Mouse (Mus musculus) embryonic facial prominence, embryonic 14.5 days (tissue): ENCODE results near the gene Anpep. TPM values are rescaled to one million over a fixed set of nuclear protein-coding genes. Genes with fewer than 3 reads are reported as not detected.

ENCODE experiments used
- ATAC-seq: fragments of 200-750 bp; cut with Nextera tagmentation; 2 replicates; pipeline ENCODE4 v1.8.0; 2017; ENCODE audit warnings: low read depth, moderate number of reproducible peaks, moderate TSS enrichment
- DNase-seq: peaks from one replicate; pipeline ENCODE4 v3.0.0-alpha.2; 2015; ENCODE audit warnings: low spot score
- H3K27ac ChIP-seq: fragments of 300-500 bp; sonication (generic); replicated peaks from 2 replicates; pipeline ENCODE4 v1.5.1; 2014; ENCODE audit warnings: low read depth, mild to moderate bottlenecking, low read length, moderate library complexity
- H3K27me3 ChIP-seq: fragments of 300-500 bp; sonication (generic); replicated peaks from 2 replicates; pipeline ENCODE4 v1.6.1; 2014; ENCODE audit warnings: low read length; ENCODE audit not compliant: control insufficient read depth, insufficient read depth
- H3K36me3 ChIP-seq: fragments of 300-500 bp; sonication (generic); 2 replicates; pipeline ENCODE4 v1.6.1; 2014; ENCODE audit warnings: low read length, mixed read lengths; ENCODE audit not compliant: control insufficient read depth, insufficient read depth
- H3K4me1 ChIP-seq: fragments of 300-500 bp; sonication (generic); 2 replicates; pipeline ENCODE4 v1.6.1; 2014; ENCODE audit warnings: antibody characterized with exemption, low read length; ENCODE audit not compliant: control insufficient read depth, insufficient read depth
- H3K4me2 ChIP-seq: fragments of 300-500 bp; sonication (generic); 2 replicates; pipeline ENCODE4 v1.6.1; 2014; ENCODE audit warnings: low read depth, mild to moderate bottlenecking, low read length, moderate library complexity, mixed read lengths
- H3K4me3 ChIP-seq: fragments of 300-500 bp; sonication (generic); 2 replicates; pipeline ENCODE4 v1.5.1; 2014; ENCODE audit warnings: low read depth, mild to moderate bottlenecking, low read length
- H3K9ac ChIP-seq: fragments of 300-500 bp; sonication (generic); 2 replicates; pipeline ENCODE4 v1.6.1; 2014; ENCODE audit warnings: low read depth, mild to moderate bottlenecking, low read length, moderate library complexity, mixed read lengths
- H3K9me3 ChIP-seq: fragments of 300-500 bp; sonication (generic); 2 replicates; pipeline ENCODE4 v1.6.1; 2016; ENCODE audit warnings: low read length; ENCODE audit not compliant: control insufficient read depth
- WGBS: fragments of 180-500 bp; shearing (Covaris S2); extraction: QIAGEN DNeasy Blood & Tissue Kit; methylation state at CpG from one replicate; pipeline ENCODE4 v1.1.7; 2014; 5-methylcytosine and 5-hydroxymethylcytosine counted together
- polyA plus RNA-seq: library from polyadenylated mRNA; unstranded; fragments of >200 nt; fragmentation: Nextera tagmentation; extraction: Ambion mirVana; gene quantifications from 2 replicates; pipeline ENCODE4 v1.2.1, GENCODE M21; 2014

Gene Anpep
- polyA plus RNA-seq, 1 experiment from 2014 or later: 30.5 TPM

DNA sequence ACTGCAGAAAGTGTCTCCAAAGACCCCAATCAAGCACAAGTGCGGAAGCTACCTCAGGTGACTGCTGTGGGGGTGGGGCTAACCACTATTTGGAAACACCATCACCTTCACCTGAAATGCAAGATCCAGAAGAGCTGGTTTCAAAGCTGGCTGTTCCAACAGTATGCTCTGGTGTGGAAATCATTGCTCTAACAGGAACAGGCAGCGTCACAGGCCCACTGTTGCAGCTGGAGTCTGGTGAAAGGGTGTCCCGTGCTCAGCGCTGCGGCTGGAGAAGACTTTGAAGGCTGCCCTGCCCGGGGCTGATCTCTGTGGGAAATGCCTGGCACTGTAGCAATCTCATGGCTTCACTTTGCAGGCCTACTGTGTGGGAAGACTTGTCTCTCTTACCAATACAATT is 12.5 kb upstream of the Anpep start:
- DNase-seq: no peak
- H3K4me2 ChIP-seq: no peak overlapping the region
- H3K4me3 ChIP-seq: no peak overlapping the region
- no peaks in the 10 kb centered on the region for H3K27me3 ChIP-seq
- H3K4me1 ChIP-seq: no peaks in the 10 kb centered on the region
- no peak overlapping the region for H3K27ac ChIP-seq
- WGBS: 86% methylated on average over 6 of the region's 6 CpGs
- no peak overlapping the region for H3K9ac ChIP-seq
- no peak for ATAC-seq
- H3K9me3 ChIP-seq: no peaks in the 10 kb centered on the region
- H3K36me3 ChIP-seq: no peaks in the 10 kb centered on the region

DNA sequence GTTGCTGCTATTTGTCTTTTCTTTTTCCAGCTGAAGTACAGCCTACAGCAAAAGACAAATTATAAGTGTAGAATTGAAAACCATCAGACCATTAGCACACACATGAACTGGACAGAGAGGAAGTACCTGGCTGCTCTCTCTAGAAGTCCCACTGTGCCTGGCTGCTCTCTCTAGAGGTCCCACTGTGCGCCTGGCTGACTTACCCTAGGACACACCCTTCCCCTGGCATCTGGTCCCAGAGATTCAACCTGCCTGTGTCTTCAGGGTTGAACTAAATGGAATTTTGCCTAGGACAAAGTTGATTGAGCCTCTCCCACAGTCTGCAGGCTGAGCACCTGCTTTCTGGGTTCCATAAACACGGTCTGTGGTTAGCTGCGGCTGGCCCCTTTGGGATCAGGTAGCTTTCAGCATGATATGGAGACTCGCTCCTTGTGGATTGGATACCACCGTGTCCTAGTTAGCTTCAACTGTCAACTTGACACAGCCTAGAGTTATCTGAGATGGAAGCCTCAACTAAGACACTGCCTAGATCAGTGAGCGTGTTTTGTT is 11.0 kb upstream of the Anpep start:
- H3K9ac ChIP-seq: no peak overlapping the region

DNA sequence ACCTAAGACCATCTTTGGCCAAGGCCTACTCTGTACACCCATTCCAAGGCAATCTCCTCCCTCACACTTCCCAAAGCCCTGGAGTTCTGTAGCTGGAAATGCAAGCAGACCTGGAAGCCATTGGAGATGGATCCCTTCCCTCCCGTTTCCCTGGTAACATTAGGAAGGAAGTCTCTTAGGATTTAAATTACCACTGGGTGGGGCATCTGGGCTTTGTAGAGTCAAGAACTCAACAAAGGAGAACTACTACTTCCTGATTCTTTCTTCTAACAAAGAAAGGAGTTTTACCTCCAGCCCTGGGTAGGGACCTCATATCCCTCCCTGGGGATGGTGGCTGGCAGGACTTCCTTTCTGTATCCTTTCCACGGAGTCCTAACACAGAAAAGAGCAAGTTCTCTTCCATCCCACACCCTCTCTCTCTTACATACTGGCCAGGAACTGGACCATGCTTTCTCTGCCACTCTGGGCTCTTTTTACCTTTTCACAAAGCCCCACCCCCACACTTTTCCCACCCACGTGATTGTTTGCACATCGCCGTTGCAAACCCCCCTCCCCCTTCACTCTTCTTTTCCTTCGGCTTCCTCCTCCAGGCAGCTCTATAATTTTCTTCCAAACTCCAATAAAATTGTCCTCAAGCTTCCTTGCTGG is 8.3 kb upstream of the Anpep start:
- Histone ChIP-seq H3K36me3 (no peaks in the 10 kb centered on the region), H3K27me3 (no peaks in the 10 kb centered on the region), H3K9me3 (no peaks in the 10 kb centered on the region), H3K27ac (no peak overlapping the region), H3K4me2 (no peak overlapping the region), H3K9ac (no peak overlapping the region; the same call in 1 of the 2 replicates), H3K4me3 (no peak overlapping the region), H3K4me1 (no peaks in the 10 kb centered on the region)
- peak; percentile 20; the same call in 1 of the 2 replicates for ATAC-seq
- DNase-seq: peak; percentile 34
- WGBS: 46% methylated on average over 6 of the region's 6 CpGs

More for the DNA sequence above, 11.0 kb upstream of the Anpep start:
- H3K4me1 ChIP-seq: no peaks in the 10 kb centered on the region
- no peak overlapping the region for H3K27ac ChIP-seq
- H3K9me3 ChIP-seq: no peaks in the 10 kb centered on the region
- 71% methylated on average over 6 of the region's 6 CpGs for WGBS
- no peaks in the 10 kb centered on the region for H3K36me3 ChIP-seq
- DNase-seq: no peak
- H3K27me3 ChIP-seq: no peaks in the 10 kb centered on the region
- no peak overlapping the region for H3K4me3 ChIP-seq
- no peak for ATAC-seq
- no peak overlapping the region for H3K4me2 ChIP-seq

DNA sequence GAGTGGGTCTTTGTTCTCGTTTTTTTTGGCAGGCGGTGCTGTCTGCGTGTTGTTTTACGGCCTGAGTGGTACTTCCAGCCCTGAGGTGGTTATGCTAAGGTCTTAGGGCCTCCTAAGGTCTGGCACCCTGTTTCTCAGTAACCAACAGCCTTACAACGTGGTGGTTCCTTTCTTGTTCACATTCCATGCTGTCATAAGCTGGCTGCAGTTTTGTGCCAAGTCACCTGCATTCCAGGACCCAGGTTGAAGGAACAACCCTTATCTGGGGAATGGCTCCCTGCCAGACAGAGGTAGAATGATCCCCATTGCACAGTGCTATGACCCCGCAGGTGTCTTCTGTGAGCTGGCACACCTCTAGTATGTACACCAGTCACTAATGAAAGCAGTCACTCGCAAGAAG is 7.6 kb upstream of the Anpep start:
- WGBS: 80% methylated on average over 7 of the region's 7 CpGs
- Histone ChIP-seq H3K9me3 (no peaks in the 10 kb centered on the region), H3K9ac (no peak overlapping the region), H3K4me3 (no peak overlapping the region), H3K27me3 (no peaks in the 10 kb centered on the region), H3K4me1 (no peaks in the 10 kb centered on the region), H3K4me2 (no peak overlapping the region), H3K27ac (no peak overlapping the region; the same call in 1 of the 2 replicates), H3K36me3 (no peaks in the 10 kb centered on the region)
- DNase-seq (no peak), ATAC-seq (no peak; the same call in 1 of the 2 replicates)

DNA sequence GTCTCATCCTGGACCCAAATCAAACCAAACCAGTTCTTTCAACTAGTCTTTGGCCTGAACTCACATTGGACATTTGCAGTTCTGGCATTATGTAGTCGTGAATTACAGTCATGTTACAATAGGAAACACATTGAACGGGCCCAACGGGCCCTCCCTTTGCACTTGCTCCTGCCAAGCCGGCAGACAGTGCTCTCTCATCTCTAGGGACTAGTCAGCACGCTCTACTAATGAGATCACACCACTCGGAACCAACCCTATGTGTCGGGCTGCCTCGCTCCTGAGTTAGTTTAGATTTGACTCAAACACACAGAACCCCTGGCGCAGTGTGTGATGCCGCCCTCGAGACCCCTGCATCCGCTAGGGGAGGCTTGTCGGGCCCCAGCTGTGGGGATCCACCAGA is 7.0 kb upstream of the Anpep start:
- H3K9me3 ChIP-seq: no peaks in the 10 kb centered on the region
- H3K27me3 ChIP-seq: no peaks in the 10 kb centered on the region
- WGBS: 66% methylated on average over 13 of the region's 13 CpGs
- ATAC-seq (peak; percentile 51; the same call in 1 of the 2 replicates), DNase-seq (peak; percentile 61)
- no peak overlapping the region for H3K9ac ChIP-seq
- no peaks in the 10 kb centered on the region for H3K36me3 ChIP-seq
- no peaks in the 10 kb centered on the region for H3K4me1 ChIP-seq
- H3K27ac ChIP-seq: no peak overlapping the region
- no peak overlapping the region for H3K4me3 ChIP-seq
- no peak overlapping the region for H3K4me2 ChIP-seq

DNA sequence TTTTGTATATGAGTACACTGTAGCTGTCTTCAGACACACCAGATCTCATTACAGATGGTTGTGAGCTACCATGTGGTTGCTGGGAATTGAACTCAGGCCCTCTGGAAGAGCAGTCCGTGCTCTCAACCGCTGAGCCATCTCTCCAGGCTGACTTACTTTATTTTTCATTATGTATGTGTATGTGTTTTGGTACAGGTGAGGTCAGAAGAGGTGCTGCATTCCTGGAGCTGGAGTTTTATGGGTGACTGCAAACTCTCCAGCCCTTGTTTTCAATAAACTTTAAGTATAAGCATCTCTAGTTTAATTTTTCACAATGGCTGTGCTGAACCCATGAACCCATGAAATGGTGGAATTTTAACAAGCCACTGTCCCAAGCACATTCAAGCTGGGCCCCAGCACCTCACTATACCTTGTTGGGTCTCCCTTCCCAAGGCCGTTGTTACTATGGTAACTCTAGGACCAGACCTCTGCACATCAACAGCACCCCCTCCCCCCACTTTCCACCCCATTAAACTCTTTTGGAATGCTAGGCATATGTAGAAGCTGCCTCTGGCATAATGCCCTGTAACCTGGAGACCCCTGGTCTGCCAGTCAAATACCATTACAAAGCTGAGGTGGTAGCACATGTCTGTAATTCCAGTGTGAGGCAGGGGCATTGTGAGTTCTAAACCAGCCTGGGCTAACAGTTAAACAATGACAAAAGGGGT is 5.6 kb upstream of the Anpep start:
- no peak overlapping the region for H3K27ac ChIP-seq
- H3K4me1 ChIP-seq: no peaks in the 10 kb centered on the region
- WGBS: 76% methylated on average over 3 of the region's 3 CpGs
- ATAC-seq (no peak), DNase-seq (no peak)
- no peaks in the 10 kb centered on the region for H3K27me3 ChIP-seq
- no peaks in the 10 kb centered on the region for H3K9me3 ChIP-seq
- no peak overlapping the region for H3K9ac ChIP-seq
- H3K4me3 ChIP-seq: no peak overlapping the region
- no peaks in the 10 kb centered on the region for H3K36me3 ChIP-seq
- no peak overlapping the region for H3K4me2 ChIP-seq

DNA sequence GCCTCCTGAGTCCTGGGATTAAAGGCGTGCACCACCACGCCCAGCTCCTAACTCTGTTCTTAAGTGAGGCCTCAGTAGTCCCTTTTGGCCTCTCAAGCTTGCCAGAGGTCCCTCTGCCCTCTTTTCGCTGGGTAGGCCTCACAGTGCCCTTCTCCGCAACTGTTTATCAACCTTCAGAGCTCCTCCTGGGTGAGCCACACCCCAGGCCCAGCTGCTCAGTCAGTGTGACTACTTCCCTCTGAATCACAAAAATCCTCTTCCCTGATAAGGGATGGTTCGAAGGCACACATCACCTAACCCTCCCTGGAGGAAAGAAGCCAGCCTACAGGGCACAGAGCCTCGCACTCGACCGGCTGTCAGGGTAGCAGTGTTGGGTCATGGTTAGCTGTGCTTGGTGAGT is 935 bp upstream of the Anpep start:
- H3K9me3 ChIP-seq: no peaks in the 10 kb centered on the region
- H3K36me3 ChIP-seq: no peaks in the 10 kb centered on the region
- no peak overlapping the region for H3K4me3 ChIP-seq
- WGBS: 89% methylated on average over 8 of the region's 8 CpGs
- H3K4me1 ChIP-seq: peaks cover 12% of the 10 kb centered on the region
- H3K27me3 ChIP-seq: no peaks in the 10 kb centered on the region
- DNase-seq (no peak), ATAC-seq (no peak)
- H3K9ac ChIP-seq: no peak overlapping the region
- H3K4me2 ChIP-seq: no peak overlapping the region
- no peak overlapping the region for H3K27ac ChIP-seq

DNA sequence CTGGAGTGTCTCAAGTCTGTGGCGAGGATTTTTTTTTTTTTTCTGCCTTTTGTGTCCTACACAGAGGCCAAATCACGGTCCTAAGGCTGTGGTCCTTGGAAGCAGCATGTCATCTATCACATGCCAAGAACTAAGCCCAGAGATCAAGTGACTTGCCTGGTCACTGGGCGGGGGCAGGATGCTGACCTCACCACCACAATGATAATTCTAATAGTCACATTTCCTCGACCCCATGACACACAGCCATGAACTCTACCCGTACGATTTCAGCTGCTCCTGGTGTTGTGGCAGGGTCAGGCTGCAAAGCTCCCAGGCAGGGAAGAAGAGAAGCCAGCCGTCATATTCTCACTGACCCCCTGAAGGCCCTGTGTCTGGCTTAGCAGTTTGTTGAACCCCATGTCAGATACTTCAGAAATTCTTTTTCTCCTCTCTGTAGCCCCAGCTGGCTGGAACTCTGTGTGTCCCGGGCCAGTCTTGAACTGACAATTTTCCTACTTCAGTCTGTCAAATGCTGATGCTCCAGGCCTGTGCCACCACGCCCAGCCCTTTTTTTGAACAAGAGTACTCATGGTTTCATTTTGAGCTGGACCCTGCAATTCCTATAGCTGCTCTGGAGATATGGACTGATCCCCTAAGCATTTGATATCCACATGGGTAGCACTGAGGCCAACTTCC is 1.8 kb downstream of the Anpep start:
- DNase-seq: no peak
- Histone ChIP-seq H3K9me3 (no peaks in the 10 kb centered on the region), H3K9ac (no peak overlapping the region), H3K4me1 (peaks cover 12% of the 10 kb centered on the region), H3K4me3 (no peak overlapping the region), H3K36me3 (no peaks in the 10 kb centered on the region), H3K4me2 (no peak overlapping the region), H3K27ac (no peak overlapping the region), H3K27me3 (no peaks in the 10 kb centered on the region)
- ATAC-seq: no peak
- 56% methylated on average over 9 of the region's 9 CpGs for WGBS
